Mouse (Mus musculus) lung, postnatal 0 days (tissue): ENCODE results near the gene Fam241b.

Experiments used
- CTCF ChIP-seq: IDR thresholded peaks from 2 replicates; pipeline ENCODE4 v1.5.1; 2016; ENCODE audit warnings: antibody characterized with exemption, mild to moderate bottlenecking
- EP300 ChIP-seq: IDR thresholded peaks from 2 replicates; pipeline ENCODE4 v1.6.1; 2016; ENCODE audit warnings: antibody characterized with exemption, mild to moderate bottlenecking, control low read depth

DNA sequence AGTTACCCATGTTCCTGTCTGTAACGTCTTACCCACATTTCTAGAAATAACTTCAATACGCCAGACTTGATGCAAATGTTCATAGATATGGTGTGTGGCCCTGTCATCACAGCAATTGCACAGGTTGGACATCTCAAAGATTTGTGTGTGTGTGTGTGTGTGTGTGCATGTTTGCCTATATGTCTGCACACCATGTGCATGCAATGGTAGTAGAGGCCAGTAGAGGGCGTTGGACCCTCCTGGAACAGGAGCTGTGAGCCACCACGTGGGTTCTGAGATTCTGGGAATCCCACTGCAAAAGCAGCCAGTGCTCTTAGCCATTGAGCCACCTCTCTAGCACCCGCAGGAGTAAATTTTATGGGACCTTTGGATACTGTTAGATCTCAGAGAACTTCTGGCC, 80.9 kb downstream of the Fam241b start:
- TF ChIP-seq EP300 (no peak), CTCF (peak; percentile 38)
